Mouse (Mus musculus) neural tube, embryonic 14.5 days (tissue): ENCODE data around the gene Fkbp2. TPM values are rescaled to one million over a fixed set of nuclear protein-coding genes. Genes with fewer than 3 reads are reported as not detected.
"Not testable (repeated sequence)": the region's sequence is repeated elsewhere in the genome, so short reads cannot be mapped to it uniquely, and the experiment has no call there.

Source experiments
- ATAC-seq: fragments of 200-750 bp; cut with Nextera tagmentation; 2 replicates; pipeline ENCODE4 v1.8.0; 2017; ENCODE audit warnings: low read depth, mild to moderate bottlenecking, moderate TSS enrichment, moderate library complexity
- H3K27ac ChIP-seq: fragments of 300-500 bp; sonication (generic); 2 replicates; pipeline ENCODE4 v1.5.1; 2014; ENCODE audit warnings: low read depth, mild to moderate bottlenecking, control low read depth, low read length, moderate library complexity, mixed read lengths
- H3K27me3 ChIP-seq: fragments of 300-500 bp; sonication (generic); 2 replicates; pipeline ENCODE4 v1.6.1; 2014; ENCODE audit warnings: low read length; ENCODE audit not compliant: control insufficient read depth, insufficient read depth
- H3K36me3 ChIP-seq: fragments of 300-500 bp; sonication (generic); 2 replicates; pipeline ENCODE4 v1.6.1; 2014; ENCODE audit warnings: low read length, mixed read lengths; ENCODE audit not compliant: control insufficient read depth, insufficient read depth
- H3K4me1 ChIP-seq: fragments of 300-500 bp; sonication (generic); 2 replicates; pipeline ENCODE4 v1.6.1; 2014; ENCODE audit warnings: low read length; ENCODE audit not compliant: control insufficient read depth, insufficient read depth
- H3K4me2 ChIP-seq: fragments of 300-500 bp; sonication (generic); 2 replicates; pipeline ENCODE4 v1.6.1; 2014; ENCODE audit warnings: mild to moderate bottlenecking, low read depth, low read length, control low read depth
- H3K4me3 ChIP-seq: fragments of 300-500 bp; sonication (generic); 2 replicates; pipeline ENCODE4 v1.5.1; 2014; ENCODE audit warnings: low read depth, low read length, control low read depth, mixed read lengths
- H3K9ac ChIP-seq: fragments of 300-500 bp; sonication (generic); replicated peaks from 2 replicates; pipeline ENCODE4 v1.6.1; 2014; ENCODE audit warnings: low read depth, mild to moderate bottlenecking, control low read depth, low read length, mixed read lengths
- H3K9me3 ChIP-seq: fragments of 300-500 bp; sonication (generic); 2 replicates; pipeline ENCODE4 v1.6.1; 2016; ENCODE audit warnings: low read length; ENCODE audit not compliant: control insufficient read depth
- WGBS: fragments of 180-500 bp; shearing (Covaris S2); extraction: QIAGEN DNeasy Blood & Tissue Kit; methylation state at CpG from one replicate; pipeline ENCODE4 v1.1.7; 2014; 5-methylcytosine and 5-hydroxymethylcytosine counted together
- polyA plus RNA-seq: library from polyadenylated mRNA; unstranded; fragments of >200 nt; fragmentation: Nextera tagmentation; extraction: Ambion mirVana; gene quantifications from 2 replicates; pipeline ENCODE4 v1.2.1, GENCODE M21; 2014

Gene Fkbp2
- polyA plus RNA-seq, 1 experiment from 2014 or later: 119 TPM

DNA sequence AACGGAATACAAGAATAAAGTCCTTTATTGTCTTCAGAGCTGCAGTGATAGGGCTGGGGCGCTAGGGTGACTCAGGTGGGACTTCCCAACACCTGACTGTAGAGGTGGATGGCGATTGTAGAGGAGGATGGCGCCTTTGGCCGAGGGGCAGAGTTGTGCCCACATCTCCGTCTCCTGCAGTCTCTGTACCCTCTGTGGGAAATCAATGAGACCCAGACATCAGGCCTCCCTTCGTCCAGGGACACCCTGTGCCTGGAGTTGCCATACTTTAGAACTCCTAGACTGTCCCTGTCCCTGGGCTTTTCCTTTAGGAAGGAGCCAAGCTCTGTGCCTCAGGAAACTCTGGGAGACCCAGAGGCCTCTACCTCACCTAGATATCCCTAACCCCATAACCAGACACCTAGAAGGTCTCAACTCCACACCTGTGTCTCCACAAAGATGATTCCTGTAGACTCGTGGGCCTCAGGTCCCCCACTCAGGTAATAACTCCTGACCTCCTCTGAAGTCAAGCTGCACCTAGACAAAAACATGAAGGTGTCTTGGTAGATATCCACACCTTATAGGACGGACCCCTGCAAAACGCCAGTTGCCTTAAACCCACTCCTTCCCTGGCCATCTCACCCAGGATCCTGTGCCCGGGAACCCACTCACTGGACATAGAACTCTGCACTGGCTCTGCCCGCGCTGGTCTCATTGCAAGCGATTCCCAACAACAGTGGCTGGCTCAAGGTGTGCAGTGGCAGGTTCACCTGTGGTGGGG lies 12.9 kb upstream of the Fkbp2 start:
- 65% methylated on average over 14 of the region's 14 CpGs for WGBS
- no peaks in the 10 kb centered on the region for H3K9me3 ChIP-seq
- H3K9ac ChIP-seq: peak overlapping the region; percentile 56
- peak overlapping the region; percentile 92 for H3K4me2 ChIP-seq
- peak; percentile 11; the same call in 1 of the 2 replicates for ATAC-seq
- no peaks in the 10 kb centered on the region for H3K27me3 ChIP-seq
- H3K27ac ChIP-seq: no peak overlapping the region
- H3K36me3 ChIP-seq: no peaks in the 10 kb centered on the region
- peaks cover 28% of the 10 kb centered on the region for H3K4me1 ChIP-seq
- peak overlapping the region; percentile 42 for H3K4me3 ChIP-seq

DNA sequence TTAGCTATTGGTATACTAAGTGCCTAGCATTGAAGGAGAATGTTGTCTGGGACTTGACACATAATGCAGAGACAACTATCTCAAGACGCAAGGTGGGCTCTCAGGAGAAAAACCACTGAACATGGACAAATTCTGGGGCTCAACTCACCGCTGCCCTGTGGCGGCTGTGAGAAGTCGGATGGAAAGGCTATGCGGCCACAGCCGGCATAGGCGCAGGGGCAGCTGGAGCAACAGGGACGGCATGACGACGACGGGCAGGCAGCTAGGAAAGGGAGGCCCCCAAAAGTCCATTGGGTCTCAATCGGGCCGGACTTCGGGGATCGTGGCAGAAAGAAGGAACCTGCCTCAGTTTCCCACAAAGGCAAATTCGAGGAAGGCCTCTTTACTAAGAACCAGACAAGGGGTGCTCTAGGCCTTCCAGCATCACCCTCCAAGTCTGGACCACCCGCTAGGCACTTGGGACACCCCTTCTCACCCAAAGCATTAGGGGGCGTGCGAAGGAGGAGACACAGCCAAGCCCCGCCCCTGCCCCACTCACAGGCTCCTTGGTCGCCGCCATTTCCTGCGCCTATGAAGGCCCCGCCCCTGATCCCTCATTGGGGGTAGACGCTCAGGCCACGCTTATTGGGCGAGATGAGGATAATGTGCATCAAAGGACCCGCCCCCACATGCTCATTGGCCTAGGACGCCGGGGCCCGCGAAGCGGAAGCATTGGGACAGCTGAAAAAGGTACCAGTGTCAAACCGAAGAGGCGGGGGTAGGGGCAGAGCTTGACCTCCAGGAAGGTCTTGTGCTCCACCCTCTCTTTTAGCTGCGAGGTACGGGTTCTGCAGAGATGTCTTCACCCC lies 11.9 kb upstream of the Fkbp2 start, which contains the start of gene Dnajc4:
Dnajc4 (minus strand) TSS at position 562 of the 848 bp plus-strand sequence.
- Histone ChIP-seq H3K9me3 (no peaks in the 10 kb centered on the region), H3K27me3 (no peaks in the 10 kb centered on the region), H3K9ac (peak within 1 kb of the TSS; percentile 58), H3K4me1 (peaks cover 31% of the 10 kb centered on the region), H3K4me2 (peak within 1 kb of the TSS; percentile 92), H3K27ac (peak within 1 kb of the TSS; percentile 30; the same call in 1 of the 2 replicates), H3K4me3 (peak within 1 kb of the TSS; percentile 42), H3K36me3 (no peaks in the 10 kb centered on the region)
- peak; percentile 94 for ATAC-seq
- 2% methylated on average over 37 of the region's 37 CpGs for WGBS

DNA sequence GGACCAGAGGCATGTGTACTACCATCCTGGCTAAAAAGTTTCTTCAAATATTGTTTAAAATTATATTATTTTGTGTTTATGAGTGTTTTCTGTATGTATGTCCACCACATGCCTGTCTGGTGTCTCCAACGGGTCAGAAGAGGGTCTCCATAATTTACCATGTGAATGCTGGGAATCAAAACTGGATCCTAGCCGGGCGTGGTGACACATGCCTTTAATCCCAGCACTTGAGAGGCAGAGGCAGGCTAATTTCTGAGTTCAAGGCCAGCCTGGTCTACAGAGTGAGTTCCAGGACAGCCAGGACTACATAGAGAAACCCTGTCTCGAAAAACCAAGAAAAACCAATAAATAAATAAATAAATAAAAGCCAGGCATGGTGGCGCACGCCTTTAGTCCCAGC lies 10.9 kb upstream of the Fkbp2 start:
- H3K36me3 ChIP-seq, H3K9me3 ChIP-seq, ATAC-seq, H3K27ac ChIP-seq, H3K9ac ChIP-seq, H3K4me3 ChIP-seq, H3K4me2 ChIP-seq, H3K27me3 ChIP-seq: not testable (repeated sequence)
- H3K4me1 ChIP-seq: peaks cover 21% of the 10 kb centered on the region
- 91% methylated on average over 6 of the region's 6 CpGs for WGBS

DNA sequence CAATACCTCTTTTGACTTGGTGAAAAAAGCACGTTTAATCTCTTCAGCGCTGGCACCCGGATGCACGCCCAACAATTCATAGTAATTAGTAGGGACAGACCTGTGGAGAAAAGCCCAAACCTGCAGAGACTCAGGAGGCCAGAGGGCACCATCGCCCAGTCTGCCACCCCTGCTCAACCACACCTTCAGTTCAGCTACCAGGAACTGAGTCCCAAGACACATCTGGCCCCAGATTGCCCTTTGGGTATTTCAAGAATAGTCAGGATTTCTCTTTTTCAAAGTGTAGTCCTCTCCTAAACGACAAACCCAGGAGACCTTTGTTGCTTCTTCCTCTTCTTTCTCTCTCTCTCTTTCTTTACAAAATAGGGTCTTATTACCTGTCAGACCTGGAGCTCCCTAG lies 10.4 kb upstream of the Fkbp2 start:
- Histone ChIP-seq H3K4me1 (peaks cover 21% of the 10 kb centered on the region), H3K27me3 (no peaks in the 10 kb centered on the region), H3K9ac (no peak overlapping the region), H3K27ac (no peak overlapping the region), H3K9me3 (no peaks in the 10 kb centered on the region), H3K36me3 (no peaks in the 10 kb centered on the region), H3K4me2 (no peak overlapping the region), H3K4me3 (no peak overlapping the region)
- 87% methylated on average over 6 of the region's 6 CpGs for WGBS
- no peak for ATAC-seq

DNA sequence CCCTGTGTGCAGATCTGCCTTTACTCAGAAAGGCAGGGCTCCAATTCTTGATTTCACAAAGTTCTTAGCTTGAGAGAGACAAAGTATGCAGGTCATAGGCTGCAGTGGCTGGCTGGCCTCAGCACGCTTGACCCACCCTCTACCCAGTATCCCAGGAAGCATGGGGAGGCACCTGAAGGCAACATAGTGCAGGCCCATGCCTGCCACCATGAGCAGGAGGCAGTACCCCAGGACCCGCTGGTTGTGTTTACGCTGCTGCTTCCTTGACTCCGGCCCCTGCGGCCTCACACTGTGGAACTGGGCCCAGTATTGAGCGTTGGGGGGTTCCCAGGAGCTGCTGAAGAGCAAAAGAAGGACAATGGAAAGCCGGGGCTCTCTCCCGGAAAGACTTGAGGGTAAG lies 8.9 kb upstream of the Fkbp2 start:
- no peaks in the 10 kb centered on the region for H3K9me3 ChIP-seq
- WGBS: 91% methylated on average over 8 of the region's 8 CpGs
- H3K27me3 ChIP-seq: no peaks in the 10 kb centered on the region
- H3K36me3 ChIP-seq: no peaks in the 10 kb centered on the region
- no peak overlapping the region for H3K9ac ChIP-seq
- peaks cover 10% of the 10 kb centered on the region for H3K4me1 ChIP-seq
- H3K4me2 ChIP-seq: no peak overlapping the region
- no peak overlapping the region for H3K4me3 ChIP-seq
- no peak overlapping the region for H3K27ac ChIP-seq
- ATAC-seq: no peak

DNA sequence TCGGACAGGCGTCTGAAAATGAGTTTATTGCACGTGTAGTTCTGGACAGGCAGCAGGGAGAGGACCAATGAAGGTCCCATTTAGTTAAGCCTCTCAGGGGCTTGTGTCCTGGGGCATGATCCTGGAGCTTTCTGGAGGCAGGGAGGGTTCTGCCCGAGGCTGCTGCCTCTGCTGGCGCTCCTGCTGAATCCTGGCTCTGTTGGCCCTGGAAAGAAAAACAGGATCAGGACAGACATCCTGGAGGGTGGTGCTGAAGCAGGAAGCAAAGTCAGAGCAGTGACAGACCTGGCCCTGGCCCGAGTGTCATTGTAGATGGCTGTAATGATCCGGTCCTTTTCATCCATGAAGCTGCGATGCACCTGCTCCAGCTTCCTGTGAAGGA lies 7.6 kb upstream of the Fkbp2 start:
- Histone ChIP-seq H3K27me3 (no peaks in the 10 kb centered on the region), H3K4me3 (peak overlapping the region; percentile 70), H3K36me3 (no peaks in the 10 kb centered on the region), H3K9me3 (no peaks in the 10 kb centered on the region), H3K27ac (peak overlapping the region; percentile 73; the same call in 1 of the 2 replicates), H3K4me1 (peaks cover 8% of the 10 kb centered on the region), H3K9ac (peak overlapping the region; percentile 89), H3K4me2 (peak overlapping the region; percentile 69)
- no peak for ATAC-seq
- 5% methylated on average over 8 of the region's 8 CpGs for WGBS

DNA sequence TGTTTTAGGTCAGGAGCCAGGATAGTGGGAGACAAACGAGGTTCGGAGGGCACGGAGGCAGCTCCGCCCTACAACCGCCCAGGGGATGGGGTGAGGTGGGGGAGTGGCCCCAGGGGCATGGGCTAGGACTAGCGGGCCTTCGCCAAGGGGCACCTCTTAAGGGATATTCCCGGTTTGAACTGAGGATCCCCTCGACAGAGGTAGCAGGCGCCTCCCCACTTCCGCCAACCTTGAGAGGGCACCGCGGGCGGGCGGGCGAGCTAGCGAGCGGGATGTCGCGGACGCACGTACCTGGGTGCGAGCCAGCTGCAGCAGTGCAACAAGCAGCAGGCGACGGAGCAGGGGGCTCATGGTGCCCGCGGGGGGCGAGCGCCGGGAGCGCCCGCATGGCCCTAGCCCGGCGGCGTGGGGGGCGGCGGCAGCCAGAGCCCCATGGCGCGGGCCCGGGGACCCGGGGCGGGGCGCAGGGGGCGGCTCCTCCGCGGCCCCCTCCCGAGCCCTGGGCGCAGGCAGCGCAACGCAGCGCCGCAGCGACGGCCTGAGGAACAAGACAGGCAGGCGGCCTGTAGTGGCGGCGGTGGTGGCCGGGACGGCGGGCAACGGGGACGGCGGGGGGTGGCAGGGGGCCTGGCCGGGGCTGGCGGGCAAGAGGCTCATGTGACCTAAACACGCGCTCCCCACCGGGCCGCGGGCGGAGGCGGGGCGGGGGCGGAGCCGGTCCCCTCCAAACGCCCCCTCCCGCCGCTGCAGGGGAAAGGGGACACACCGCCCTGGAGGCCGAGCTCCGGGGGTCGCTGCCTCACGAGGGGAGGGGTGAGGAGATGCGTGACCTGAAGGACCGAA lies 7.0 kb upstream of the Fkbp2 start, which contains the start of gene Vegfb:
Vegfb (minus strand) TSS at position 591 of the 843 bp plus-strand sequence.
- H3K4me3 ChIP-seq: peak within 1 kb of the TSS; percentile 70
- 2% methylated on average over 73 of the region's 85 CpGs for WGBS

DNA sequence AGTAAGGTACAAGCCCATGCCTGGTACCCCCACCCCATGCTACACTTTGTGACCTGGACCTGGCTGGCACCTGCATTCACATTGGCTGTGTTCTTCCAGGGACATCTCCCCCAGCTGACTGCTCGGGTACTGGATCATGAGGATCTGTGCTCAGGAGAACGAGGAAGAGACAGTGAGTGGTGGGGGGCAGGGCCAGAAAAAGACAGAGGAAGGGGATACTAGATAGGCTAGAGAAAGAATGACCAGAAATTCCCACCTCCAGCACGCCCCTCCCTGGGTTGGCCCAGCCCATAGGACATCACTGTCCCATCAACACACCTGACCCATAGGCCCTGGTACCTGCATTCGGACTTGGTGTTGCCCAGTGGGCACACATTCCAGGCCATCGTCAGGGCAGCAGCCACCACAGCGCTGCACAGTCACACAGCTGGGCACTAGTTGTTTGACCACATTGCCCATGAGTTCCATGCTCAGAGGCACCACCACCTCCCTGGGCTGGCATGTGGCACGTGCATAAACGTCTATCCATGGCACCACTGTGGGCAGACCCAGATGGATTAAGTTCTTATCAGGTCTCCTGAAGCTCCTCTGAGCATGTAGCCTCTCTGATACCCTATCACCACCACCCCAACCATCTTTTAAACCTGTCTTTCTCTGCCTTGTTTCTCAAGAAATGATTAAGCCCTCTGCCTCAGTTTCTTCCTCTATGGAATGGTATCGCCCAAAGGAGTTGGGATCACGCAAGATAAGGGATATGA lies 5.8 kb upstream of the Fkbp2 start:
- no peak overlapping the region for H3K9ac ChIP-seq
- no peaks in the 10 kb centered on the region for H3K9me3 ChIP-seq
- no peak overlapping the region for H3K27ac ChIP-seq
- H3K4me2 ChIP-seq: peak overlapping the region; percentile 69
- peaks cover 7% of the 10 kb centered on the region; the same call in 1 of the 2 replicates for H3K36me3 ChIP-seq
- no peak for ATAC-seq
- 84% methylated on average over 10 of the region's 10 CpGs for WGBS
- peak overlapping the region; percentile 70; the same call in 1 of the 2 replicates for H3K4me3 ChIP-seq
- peaks cover 6% of the 10 kb centered on the region for H3K4me1 ChIP-seq
- no peaks in the 10 kb centered on the region for H3K27me3 ChIP-seq

More for the DNA sequence above, 7.0 kb upstream of the Fkbp2 start, which contains the start of gene Vegfb:
- peaks cover 3% of the 10 kb centered on the region; the same call in 1 of the 2 replicates for H3K36me3 ChIP-seq
- peaks cover 6% of the 10 kb centered on the region; the same call in 1 of the 2 replicates for H3K4me1 ChIP-seq
- no peaks in the 10 kb centered on the region for H3K9me3 ChIP-seq
- ATAC-seq: peak; percentile 50
- H3K4me2 ChIP-seq: peak within 1 kb of the TSS; percentile 69
- no peaks in the 10 kb centered on the region for H3K27me3 ChIP-seq
- peak within 1 kb of the TSS; percentile 89 for H3K9ac ChIP-seq
- peak within 1 kb of the TSS; percentile 73 for H3K27ac ChIP-seq
